Mouse (Mus musculus): ENCODE measurements around the gene T2. TPM values are rescaled to one million over a fixed set of nuclear protein-coding genes. Genes with fewer than 3 reads are reported as not detected.
"Not testable (repeated sequence)": the region's sequence is repeated elsewhere in the genome, so short reads cannot be mapped to it uniquely, and the experiment has no call there.

The T2 gene
- 0.39 TPM in 1 of 3 replicates, not detected in the others for total RNA-seq (2017)

DNA sequence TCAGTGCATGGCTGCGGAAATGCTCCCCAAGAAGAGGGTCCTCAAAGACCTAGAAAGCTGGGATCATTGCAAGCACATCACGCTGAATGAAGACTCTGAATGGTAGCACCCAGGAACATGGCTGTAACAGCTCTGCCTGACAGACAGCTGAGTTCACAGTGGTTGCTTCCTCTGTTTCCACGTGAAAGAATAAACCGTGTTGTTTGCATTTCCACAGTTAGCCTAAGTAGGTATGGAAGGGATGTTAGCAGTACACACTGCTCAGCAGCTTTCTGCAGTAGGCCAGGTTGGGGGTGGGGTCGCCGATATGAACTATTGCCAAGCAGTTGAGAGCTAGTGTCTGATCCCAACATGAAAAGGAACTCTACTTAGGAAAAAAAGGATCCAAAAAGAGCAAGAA, at the start of gene T2:
TSS of gene T2 (plus strand) at position 301 of the 400 bp plus-strand sequence.
- no peak for ATAC-seq (replicated peaks; ENCODE audit: insufficient number of reproducible peaks, low FRiP score, low TSS enrichment, poor library complexity, severe bottlenecking)

DNA sequence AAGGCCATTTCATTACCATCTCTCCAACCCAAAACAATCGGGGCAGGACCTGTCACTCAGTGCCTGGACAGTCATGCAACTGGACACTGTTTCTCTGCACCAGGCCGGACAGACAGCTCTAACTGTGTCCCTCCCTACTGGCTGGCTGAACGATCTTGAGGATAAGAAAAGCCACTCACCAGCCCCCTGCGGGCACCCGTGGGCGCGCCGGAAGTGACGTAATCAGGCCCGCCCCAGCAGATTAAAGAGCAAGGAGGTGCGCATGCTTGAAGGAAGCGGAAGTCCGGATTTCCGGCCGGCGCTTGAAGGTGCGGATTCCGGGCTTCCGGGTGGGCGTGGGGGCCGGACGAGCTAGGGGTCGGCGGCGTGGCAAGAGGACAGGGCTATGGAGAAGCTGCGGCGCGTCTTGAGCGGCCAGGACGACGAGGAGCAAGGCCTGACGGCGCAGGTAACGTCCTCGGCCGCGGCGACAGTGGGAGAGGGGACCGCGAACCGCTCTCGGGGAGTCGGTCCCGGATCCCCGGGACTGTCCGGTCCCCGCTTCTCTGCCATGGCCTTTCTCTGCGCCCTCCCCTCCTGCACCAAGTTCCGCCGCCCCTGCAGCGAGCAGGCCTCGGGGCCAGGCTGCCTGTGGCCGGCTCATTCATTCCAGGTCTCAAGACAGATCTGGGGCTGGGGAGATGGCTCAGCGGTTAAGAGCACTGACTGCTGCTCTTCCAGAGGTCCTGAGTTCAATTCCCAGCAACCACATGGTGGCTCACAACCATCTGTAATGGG, 44.8 kb upstream of the T2 start, which contains the start of gene Sft2d1:
TSS of gene Sft2d1 (plus strand) at position 265 of the 777 bp plus-strand sequence.
- ATAC-seq (replicated peaks; ENCODE audit: insufficient number of reproducible peaks, low FRiP score, low TSS enrichment, poor library complexity, severe bottlenecking), result peak; percentile 88

DNA sequence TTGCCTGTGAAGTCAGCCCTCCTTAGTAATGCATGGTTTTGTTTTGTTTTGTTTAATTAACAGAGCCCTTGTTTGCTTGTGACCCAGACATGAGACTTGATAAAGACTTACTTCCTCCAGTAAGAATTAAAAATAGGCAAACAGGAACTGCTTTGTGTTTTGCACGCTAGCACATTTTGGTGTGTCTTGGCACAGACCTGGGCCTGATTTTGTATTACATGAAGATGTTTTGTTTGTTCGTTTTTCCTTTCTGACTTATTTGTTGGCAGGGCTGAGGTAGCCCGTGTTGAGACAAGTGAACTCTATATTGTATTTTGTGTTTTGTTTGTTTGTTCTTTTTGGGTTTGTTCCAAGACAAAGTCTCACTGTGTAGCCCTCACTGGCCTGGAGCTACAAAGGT, 44.0 kb upstream of the T2 start:
- ATAC-seq (replicated peaks; ENCODE audit: insufficient number of reproducible peaks, low FRiP score, low TSS enrichment, poor library complexity, severe bottlenecking), result no peak

DNA sequence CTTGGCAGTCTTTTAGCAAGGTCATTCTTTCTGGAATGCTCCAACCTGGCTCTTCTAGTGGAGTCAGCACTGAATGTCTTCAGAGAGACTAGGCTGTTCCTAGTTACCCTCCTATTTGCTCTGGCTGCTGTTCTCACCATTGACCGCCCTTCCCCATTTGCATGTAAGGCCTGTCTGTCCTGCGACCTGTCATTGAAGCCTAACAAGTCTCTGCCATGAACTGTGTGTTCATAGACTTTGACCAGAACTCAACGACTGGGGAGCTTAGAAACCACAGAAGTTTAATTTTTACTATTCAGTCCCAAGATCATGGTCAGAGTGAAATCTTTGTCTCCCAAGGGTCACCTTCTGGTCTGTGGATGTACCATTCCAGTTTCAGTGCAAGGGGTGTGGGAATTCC, 41.8 kb upstream of the T2 start:
- ATAC-seq (replicated peaks; ENCODE audit: insufficient number of reproducible peaks, low FRiP score, low TSS enrichment, poor library complexity, severe bottlenecking), result no peak

DNA sequence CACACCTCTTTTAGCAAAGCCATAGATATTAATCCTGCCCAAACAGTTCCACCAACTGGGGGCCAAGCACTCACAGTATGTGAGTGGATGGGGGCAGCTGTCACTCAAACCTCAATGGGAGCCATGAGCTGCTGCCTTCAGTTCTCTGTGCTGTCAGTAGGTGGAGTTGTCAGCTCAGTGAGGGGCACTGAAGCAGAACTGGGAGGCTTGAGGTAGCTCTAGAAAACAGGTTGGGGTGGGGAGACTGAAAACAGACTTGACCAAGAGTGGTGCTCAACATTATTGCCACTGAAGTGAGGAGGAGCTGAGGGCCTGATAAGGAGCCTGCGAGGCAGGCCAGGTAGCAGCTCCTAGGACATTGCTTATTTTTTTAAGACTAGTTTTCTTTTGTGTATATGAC, 39.5 kb upstream of the T2 start:
- no peak for ATAC-seq (replicated peaks; ENCODE audit: insufficient number of reproducible peaks, low FRiP score, low TSS enrichment, poor library complexity, severe bottlenecking)

DNA sequence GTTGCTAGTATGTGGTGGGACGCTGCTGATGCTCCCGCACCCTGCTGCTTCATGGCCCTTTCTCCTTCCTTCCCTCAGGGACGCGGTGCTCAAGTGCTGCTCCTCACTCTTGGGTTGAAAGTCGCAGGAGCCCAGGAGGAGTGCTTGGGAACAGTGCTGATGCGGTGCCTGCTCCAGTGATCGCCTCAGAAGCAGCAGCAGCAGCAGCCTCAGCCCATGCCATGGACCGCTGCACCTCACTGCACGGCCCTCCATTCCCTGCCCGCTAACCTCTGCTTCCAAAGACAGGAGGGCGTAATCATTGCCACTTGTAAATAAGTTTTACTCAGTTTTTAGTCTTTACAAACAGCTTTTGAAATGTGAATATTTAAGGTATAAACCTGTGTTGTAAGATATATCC, 28.9 kb upstream of the T2 start:
- ATAC-seq (replicated peaks; ENCODE audit: insufficient number of reproducible peaks, low FRiP score, low TSS enrichment, poor library complexity, severe bottlenecking), result not testable (repeated sequence)

DNA sequence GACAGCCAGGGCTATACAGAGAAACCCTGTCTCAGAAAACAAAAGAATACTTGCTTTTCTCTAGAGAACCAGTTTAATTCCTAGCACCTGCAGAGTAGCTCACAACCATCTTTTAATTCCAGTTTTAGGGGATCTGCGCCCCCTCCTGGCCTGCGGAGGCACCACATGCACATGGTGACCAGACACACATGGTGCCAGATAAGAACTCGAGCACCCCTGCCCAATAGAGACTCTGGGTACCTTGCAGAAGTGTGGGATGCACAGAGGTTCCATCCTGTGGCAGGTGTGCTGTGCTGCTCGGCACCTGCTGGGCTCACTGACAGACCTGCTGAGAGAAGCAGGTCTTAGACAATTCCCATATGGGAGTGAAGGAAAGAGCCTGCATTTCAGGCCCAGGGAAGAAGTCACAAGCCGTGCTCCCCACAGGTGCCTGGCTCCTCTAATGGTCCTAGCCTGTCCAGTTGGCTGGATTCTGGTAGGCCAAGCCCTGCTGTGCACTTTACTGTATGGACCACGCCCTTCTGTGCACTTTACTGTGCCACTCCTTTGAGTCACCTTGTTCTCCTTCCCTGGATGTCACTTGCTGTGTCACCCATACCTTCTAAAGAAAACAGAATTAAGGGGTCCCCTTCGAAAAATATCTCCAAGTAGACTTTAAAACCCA, 27.1 kb upstream of the T2 start:
- ATAC-seq (replicated peaks; ENCODE audit: insufficient number of reproducible peaks, low FRiP score, low TSS enrichment, poor library complexity, severe bottlenecking), result 0 out of 2 replicates have a peak, but pooled peaks have one; percentile 51

DNA sequence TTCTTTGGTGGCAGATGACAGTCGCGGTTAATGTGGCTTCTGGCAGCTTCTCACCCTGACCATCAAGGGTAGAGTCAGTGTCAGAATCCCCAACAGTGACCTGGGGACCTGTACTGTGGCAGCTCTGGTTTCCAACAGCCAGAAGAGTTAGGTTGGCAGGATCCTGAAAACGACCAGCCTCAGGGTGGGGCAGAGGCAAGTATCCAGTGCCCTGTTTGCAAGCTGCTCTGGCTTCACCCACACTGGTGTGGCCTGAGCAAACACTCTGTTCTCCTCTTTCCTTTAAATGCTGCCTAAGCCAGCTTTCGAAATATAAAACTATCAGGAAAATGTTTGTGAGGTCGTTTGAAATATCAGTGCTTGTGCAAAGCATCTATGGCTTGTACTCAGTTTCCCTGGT, 25.2 kb upstream of the T2 start:
- ATAC-seq (replicated peaks; ENCODE audit: insufficient number of reproducible peaks, low FRiP score, low TSS enrichment, poor library complexity, severe bottlenecking), result no peak

DNA sequence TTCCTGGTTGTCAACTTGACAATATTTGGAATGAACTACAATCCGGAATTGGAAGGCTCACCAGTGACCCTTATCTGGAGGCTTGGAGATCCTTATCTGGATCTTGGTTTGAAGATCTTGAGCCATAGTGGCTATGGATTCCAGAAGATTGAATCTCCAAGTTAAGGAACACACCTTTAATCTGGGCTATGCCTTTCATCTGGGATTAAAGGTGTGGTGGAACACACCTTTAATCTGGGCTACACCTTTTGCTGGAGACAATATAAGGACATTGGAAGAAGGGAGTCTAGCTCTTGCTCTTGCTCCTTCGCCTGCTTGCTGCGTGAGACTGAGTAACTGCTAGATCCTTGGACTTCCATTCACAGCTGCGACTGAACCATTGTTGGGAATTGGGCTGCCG, 18.6 kb upstream of the T2 start, which contains the start of gene Prr18:
TSS of gene Prr18 (plus strand) at position 301 of the 400 bp plus-strand sequence.
- ATAC-seq (replicated peaks; ENCODE audit: insufficient number of reproducible peaks, low FRiP score, low TSS enrichment, poor library complexity, severe bottlenecking), result not testable (repeated sequence)

DNA sequence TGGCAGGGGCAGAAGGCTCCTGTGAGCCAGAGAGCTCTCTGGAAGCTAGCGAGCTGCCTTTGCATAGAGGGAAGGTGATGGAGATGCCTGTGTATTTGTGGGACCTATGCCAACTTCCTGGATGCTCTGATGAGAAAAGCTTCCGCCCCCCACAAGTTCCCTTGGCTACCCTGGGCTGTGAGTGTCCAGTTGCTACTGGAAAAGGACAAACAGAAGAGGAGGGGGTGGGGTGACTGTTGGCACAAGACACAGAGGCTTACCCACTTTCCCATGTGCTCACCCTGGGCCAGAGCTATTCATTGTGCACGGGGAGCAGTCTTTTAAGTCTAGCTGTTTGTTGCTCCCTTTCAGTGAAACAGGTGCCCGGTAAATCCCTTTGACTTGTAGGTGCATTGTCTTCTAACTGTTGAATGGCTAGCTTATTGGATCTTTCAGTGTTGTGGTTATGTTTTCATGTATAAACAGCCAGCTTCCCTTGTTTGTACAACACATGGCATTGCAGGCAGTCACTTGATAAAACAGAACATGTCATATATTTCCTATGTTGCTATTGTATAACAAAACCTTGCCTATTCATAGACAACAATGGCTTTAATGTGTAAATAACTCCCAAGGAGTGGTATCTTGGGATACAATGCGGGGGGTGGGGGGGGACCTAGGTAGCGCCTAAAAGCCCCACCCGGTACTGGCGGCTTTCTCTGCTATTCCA, 16.0 kb upstream of the T2 start:
- ATAC-seq (replicated peaks; ENCODE audit: insufficient number of reproducible peaks, low FRiP score, low TSS enrichment, poor library complexity, severe bottlenecking), result no peak

DNA sequence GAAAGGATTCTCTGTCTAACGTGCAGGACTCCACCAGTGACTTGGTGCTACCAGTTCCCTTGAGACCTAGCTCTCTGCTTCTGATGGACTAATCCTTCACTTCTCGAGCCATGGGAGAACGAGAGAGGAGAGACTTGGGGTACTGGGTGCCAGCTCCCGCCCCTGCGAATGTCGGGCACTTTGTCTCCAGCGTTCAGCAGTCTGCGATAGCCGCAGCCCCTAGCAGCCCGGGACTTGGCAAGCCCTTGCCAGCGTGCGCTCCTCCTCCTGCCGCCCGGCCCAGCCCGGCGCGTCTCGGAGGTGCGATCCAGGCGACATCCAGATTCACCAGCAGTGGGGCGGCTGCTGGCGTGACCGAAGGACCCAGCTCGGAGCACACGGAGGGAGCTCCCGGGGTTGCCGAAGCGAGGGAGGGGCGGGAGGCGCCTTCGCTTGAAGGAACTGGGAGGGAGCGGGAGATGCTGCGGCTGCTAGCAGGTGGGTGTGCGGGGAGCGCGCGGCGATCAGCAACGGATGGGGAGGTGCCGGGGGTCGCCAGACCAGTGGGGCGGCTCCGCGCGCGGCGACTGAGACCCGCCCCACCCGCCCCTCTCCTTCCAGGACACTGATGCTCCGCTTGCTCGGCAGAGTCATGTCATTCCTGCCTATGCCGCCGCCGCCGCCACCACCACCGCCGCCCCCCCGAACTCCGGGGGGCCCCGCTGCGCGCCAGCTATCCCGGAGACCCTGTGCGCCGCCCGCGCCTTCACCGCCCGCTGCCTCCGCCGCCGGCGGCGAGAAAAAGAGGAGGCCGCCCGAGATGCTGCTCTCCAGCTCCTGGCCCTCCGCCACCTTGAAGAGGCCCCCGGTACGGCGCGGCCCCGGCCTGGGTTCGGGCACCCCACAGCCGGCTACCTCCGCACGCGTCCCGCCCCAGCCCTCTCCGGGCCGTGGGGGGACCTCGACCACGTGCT, 15.1 kb upstream of the T2 start:
- ATAC-seq (replicated peaks; ENCODE audit: insufficient number of reproducible peaks, low FRiP score, low TSS enrichment, poor library complexity, severe bottlenecking), result no peak

DNA sequence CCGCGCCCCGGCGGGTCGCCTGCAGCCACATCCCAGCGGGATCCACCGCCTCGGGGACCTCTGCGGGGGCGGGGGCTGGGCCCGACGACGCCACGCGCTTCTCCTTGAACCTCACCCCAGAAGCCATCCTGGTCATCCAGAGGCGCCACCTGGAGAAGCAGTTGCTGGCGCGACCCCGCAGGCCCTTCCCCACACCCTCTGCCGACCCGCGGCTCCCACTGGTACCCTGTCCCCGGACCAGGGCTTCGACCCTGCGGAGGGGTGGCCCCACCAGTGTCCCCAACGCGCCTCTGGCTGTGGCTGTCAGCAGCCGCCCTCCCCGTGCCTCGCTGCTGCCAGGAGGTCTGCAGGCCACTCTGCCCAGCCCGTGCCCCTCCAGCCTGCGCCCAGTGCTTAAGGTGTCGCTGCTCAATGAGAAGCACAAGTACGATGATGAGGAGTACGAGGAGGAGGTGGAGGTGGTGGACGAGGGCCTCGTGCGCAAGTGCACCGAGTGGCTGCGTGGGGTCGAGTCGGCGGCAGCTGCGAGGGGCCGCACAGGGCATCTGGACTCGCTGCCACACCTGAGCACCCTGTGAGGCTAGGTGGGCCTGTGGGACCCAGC, 14.3 kb upstream of the T2 start:
- no peak for ATAC-seq (replicated peaks; ENCODE audit: insufficient number of reproducible peaks, low FRiP score, low TSS enrichment, poor library complexity, severe bottlenecking)

DNA sequence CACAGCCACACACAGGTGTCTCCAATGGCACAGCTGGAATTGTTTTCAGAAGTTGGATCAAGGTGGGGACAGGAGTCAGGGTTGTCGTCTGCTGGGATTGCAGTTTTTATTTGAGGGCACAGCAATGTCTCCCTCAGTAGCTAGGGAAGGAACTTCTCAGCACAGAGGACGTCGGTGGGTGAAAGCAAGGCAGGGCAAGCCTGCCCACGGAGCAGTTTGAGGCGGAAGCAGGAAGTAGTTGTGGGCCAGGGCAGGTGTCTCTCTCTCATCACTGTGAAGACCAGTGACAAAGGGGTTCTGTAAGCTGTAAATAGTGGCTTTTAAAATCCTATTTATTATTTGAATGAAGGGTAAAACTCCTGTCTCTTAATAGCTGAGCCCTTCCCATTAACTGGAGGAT, 13.1 kb upstream of the T2 start:
- no peak for ATAC-seq (replicated peaks; ENCODE audit: insufficient number of reproducible peaks, low FRiP score, low TSS enrichment, poor library complexity, severe bottlenecking)

DNA sequence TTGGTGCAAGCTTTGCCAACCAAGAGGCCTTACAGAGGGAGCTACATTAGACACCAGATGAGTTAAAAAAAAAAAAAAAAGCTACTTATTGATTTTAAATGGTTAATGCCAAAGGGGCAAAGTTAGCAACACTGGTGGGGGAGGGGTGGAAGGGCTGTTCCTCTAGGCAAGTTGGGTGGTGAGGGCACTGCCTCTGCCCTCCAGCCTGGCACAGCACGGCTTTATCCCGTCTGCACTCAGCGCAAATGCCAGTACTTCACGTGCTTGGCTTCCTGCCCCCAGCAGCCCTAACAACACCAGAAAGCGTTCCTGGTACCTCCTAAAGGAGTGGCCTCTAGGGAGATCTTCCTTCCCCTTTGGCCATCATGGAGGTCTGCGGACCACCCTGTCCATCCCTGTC, 12.4 kb upstream of the T2 start:
- ATAC-seq (replicated peaks; ENCODE audit: insufficient number of reproducible peaks, low FRiP score, low TSS enrichment, poor library complexity, severe bottlenecking), result no peak

DNA sequence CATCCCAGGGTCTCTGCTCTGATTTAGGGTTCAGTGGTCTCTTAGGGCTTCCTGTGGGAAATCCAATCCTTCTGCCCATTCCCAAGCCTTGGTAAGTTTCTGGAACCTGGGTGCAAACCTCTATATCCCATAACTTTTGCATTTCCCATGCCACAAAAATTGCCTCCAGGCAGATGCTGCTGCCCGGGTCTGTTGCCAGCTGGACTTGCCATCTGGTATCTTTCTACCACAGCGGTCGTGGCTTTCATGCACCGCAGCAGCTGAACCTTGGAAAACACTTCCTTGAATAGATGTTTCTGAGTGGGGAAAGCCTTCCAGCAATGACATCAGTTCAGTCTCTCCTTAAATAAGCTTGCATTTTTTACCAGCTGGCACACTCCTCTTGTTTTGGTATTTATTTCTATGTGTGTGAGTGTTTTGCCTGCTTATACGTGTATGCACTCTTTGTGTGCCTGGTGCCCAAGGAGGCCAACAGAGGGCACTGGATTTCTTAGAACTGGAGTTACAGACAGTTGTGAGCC, 8.0 kb upstream of the T2 start:
- ATAC-seq (replicated peaks; ENCODE audit: insufficient number of reproducible peaks, low FRiP score, low TSS enrichment, poor library complexity, severe bottlenecking), result no peak

DNA sequence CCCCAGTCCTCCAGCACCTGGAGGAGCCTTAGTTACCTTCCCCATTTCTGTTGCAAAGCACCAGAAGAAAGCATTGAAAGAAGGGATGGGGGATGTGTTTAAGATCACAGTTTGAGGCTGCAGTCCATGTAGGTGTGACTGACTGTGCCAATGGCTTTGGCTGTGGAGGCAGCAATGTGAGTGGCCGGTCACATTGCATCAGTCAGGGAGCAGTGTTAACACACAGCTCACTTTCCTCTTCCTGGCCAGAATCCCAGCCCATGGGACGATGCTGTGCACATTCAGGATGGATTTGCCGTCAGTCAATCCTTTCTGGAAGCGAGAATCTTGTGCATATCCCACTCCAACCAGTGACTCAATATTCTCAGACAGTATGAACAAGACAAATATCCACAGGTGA, 6.9 kb upstream of the T2 start:
- ATAC-seq (replicated peaks; ENCODE audit: insufficient number of reproducible peaks, low FRiP score, low TSS enrichment, poor library complexity, severe bottlenecking), result no peak

DNA sequence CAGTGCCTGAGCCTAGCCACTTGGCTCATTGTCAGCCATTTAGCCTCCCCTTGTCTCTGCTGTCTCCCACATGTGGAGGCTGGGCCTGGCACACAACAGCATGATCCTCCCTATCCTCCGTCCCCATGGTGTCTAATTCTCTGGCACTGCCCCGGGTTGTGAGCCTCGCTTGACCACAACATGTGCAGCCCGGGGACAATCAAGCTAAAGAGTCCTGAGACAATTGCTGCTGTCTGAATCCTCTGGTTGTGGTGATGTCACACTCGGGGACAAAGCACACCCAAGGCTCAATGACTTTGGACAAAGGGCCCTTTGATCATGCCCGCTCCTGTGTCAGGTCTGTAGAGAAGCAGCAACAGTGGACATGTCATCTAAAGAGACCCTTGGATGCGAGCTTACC, 4.7 kb upstream of the T2 start:
- ATAC-seq (replicated peaks; ENCODE audit: insufficient number of reproducible peaks, low FRiP score, low TSS enrichment, poor library complexity, severe bottlenecking), result no peak

DNA sequence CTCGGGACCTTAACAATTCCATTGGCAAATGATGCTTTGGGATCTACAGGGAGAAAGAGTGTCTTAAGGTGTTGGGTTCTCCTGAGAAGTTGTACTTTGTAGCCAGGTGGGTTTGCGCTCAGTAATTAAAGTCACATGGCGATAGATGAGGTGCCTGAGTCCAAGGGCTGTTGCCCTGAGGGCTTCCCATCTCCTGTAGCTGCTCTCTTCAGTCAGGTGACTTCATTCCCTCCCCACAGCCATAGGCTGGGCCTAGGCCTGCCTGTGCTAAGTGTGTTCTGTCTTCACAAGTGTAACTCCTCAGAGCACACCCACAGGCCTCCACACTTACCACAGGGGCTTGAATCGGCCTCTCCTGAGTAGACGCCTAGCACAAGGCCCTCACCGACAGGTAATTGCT, 1.7 kb downstream of the T2 start:
- ATAC-seq (replicated peaks; ENCODE audit: insufficient number of reproducible peaks, low FRiP score, low TSS enrichment, poor library complexity, severe bottlenecking), result no peak
